In the genomic region with DNA sequence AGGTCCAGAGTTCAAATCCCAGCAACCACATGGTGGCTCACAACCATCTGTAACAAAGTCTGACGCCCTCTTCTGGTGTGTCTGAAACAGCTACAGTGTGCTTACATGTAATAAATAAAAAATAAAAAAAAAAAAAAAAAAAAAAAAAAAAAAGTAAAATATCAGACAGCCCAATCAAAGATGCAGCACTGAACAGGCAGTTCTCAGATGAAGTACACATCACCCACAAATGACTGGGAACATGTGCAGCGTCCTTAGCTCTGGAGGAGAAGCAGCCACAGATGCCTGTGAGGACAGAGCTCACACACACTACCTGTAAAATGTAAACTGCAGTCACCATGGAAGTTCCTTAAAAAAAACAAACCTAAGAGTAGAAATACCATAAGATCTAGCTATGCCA, we compare ENCODE assay signal across 22 mouse cellular contexts.
"Had no signal": no experiment of that assay in that cellular context is flagged by ENCODE, and none has a peak within 500 bp of the region (broad histone marks: within the 10 kb centered on the region; RNA-seq: fewer than 3 reads in every experiment).

No protein-coding gene starts in this region.

- H3K27ac ChIP-seq: heart, embryonic 10.5 days; heart, embryonic 13.5 days; heart, embryonic 15.5 days; hindbrain, embryonic 15.5 days; hindbrain, postnatal 0 days; left cerebral cortex, adult 2 months; limb, embryonic 10.5 days; limb, embryonic 12.5 days; liver, embryonic 13.5 days; liver, embryonic 15.5 days had no signal

- H3K4me3 ChIP-seq: heart, embryonic 10.5 days; heart, embryonic 13.5 days; heart, embryonic 15.5 days; hindbrain, embryonic 13.5 days; hindbrain, embryonic 15.5 days; left cerebral cortex, adult 2 months; limb, embryonic 10.5 days; limb, embryonic 12.5 days; liver, embryonic 13.5 days; liver, embryonic 15.5 days had no signal

- DNase-seq: gastrocnemius, postnatal 14 days; gastrocnemius, postnatal 36 days; heart, postnatal 14 days; heart, postnatal 36 days; kidney, adult 18-20 months; kidney, adult 8-10 months; kidney, postnatal 10 days; kidney, postnatal 25 days; kidney, postnatal 4 days; liver; liver, embryonic 13.5 days had no signal

- ATAC-seq: hindbrain, postnatal 0 days; intestine, embryonic 16.5 days had no signal
